Mouse (Mus musculus) layer of hippocampus, adult 9-11 months (tissue): Measurements from ENCODE around the gene Elavl4.
A peak's percentile ranks its signal among the peaks of the same experiment; 100 is the strongest.

Source experiments
- DNase-seq: peaks from one replicate; pipeline ENCODE4 v3.0.0; 2022

The Elavl4 gene

GRCm38 (mm10) chr4:110351178-110352000, at the start of gene Elavl4:
Elavl4 (minus strand) TSS chr4:110351909.
- DNase-seq = peak; percentile 49

GRCm38 (mm10) chr4:110397618-110398045, 45.9 kb upstream of the Elavl4 start, which contains the start of gene Agbl4:
Agbl4 (plus strand) TSS chr4:110397661.
- DNase-seq = peak; percentile 68

GRCm38 (mm10) chr4:110396221-110396620, 44.5 kb upstream of the Elavl4 start:
- no peak for DNase-seq

GRCm38 (mm10) chr4:110360568-110360967, 8.9 kb upstream of the Elavl4 start:
- no peak for DNase-seq

GRCm38 (mm10) chr4:110352001-110352369, 276 bp upstream of the Elavl4 start:
- DNase-seq = no peak

- peak; percentile 3 for DNase-seq
These were observed 892 bp downstream of the Elavl4 start for GRCm38 (mm10) chr4:110350856-110351177.

GRCm38 (mm10) chr4:110323912-110324311, 27.8 kb downstream of the Elavl4 start:
- peak; percentile 14 for DNase-seq

GRCm38 (mm10) chr4:110312126-110312525, 39.6 kb downstream of the Elavl4 start:
- DNase-seq = no peak

- DNase-seq = no peak
These were observed 44.7 kb downstream of the Elavl4 start for GRCm38 (mm10) chr4:110306972-110307371.

- DNase-seq = peak; percentile 15
These were observed 45.1 kb downstream of the Elavl4 start for GRCm38 (mm10) chr4:110306559-110306958.

GRCm38 (mm10) chr4:110295793-110296192, 55.9 kb downstream of the Elavl4 start:
- no peak for DNase-seq

- DNase-seq = no peak
These were observed 58.5 kb downstream of the Elavl4 start for GRCm38 (mm10) chr4:110293238-110293637.

GRCm38 (mm10) chr4:110292471-110292870, 59.2 kb downstream of the Elavl4 start:
- DNase-seq = no peak

- DNase-seq = peak; percentile 22
These were observed 61.1 kb downstream of the Elavl4 start for GRCm38 (mm10) chr4:110290544-110291095.

GRCm38 (mm10) chr4:110290056-110290455, 61.7 kb downstream of the Elavl4 start:
- peak; percentile 17 for DNase-seq

GRCm38 (mm10) chr4:110287412-110288067, 64.2 kb downstream of the Elavl4 start:
- DNase-seq = peak; percentile 69

GRCm38 (mm10) chr4:110286841-110287240, 64.9 kb downstream of the Elavl4 start:
- no peak for DNase-seq

- DNase-seq = peak; percentile 46
These were observed 65.3 kb downstream of the Elavl4 start for GRCm38 (mm10) chr4:110286371-110286781.

- DNase-seq = peak; percentile 19
These were observed 66.1 kb downstream of the Elavl4 start for GRCm38 (mm10) chr4:110285346-110286330.

- DNase-seq = no peak
These were observed 67.3 kb downstream of the Elavl4 start for GRCm38 (mm10) chr4:110284446-110284845.

- no peak for DNase-seq
These were observed 81.7 kb downstream of the Elavl4 start for GRCm38 (mm10) chr4:110270046-110270445.

GRCm38 (mm10) chr4:110266804-110267575, 84.7 kb downstream of the Elavl4 start:
- DNase-seq = no peak
